Mouse (Mus musculus) spleen, adult 2 months (tissue): ENCODE data around the gene Tcf7. TPM values are rescaled to one million over a fixed set of nuclear protein-coding genes. Genes with fewer than 3 reads are reported as not detected.
"Not testable (repeated sequence)": the region's sequence is repeated elsewhere in the genome, so short reads cannot be mapped to it uniquely, and the experiment has no call there.

Experiments used
- DNase-seq, 2 experiments: peaks; one replicate each; pipeline versions ENCODE4 v3.0.0 to v3.0.0-alpha.2; 2012 to 2021; ENCODE audit warnings: low spot score in 2 of 2, low read depth in 1 of 2
- H3K27ac ChIP-seq: fragments of 200-500 bp; 2 replicates; pipeline ENCODE4 v1.5.1; 2012; ENCODE audit warnings: low read length, inconsistent platforms; ENCODE audit not compliant: insufficient read depth
- H3K27me3 ChIP-seq: fragments of 200-500 bp; 2 replicates; pipeline ENCODE4 v1.6.1; 2012; ENCODE audit warnings: mild to moderate bottlenecking, moderate library complexity, low read length, inconsistent platforms; ENCODE audit not compliant: control insufficient read depth, insufficient read depth
- H3K36me3 ChIP-seq: fragments of 200-500 bp; 2 replicates; pipeline ENCODE4 v1.6.1; 2012; ENCODE audit warnings: mild to moderate bottlenecking, low read length, inconsistent platforms; ENCODE audit not compliant: control insufficient read depth, insufficient read depth
- H3K4me1 ChIP-seq: fragments of 200-500 bp; 2 replicates; pipeline ENCODE4 v1.6.1; 2011; ENCODE audit warnings: inconsistent platforms; ENCODE audit not compliant: control insufficient read depth, insufficient read depth, insufficient read length
- H3K4me3 ChIP-seq: fragments of 200-500 bp; 2 replicates; pipeline ENCODE4 v1.5.1; 2011; ENCODE audit warnings: mild to moderate bottlenecking, inconsistent platforms; ENCODE audit not compliant: insufficient read depth, insufficient read length; ENCODE audit errors: extremely low read depth
- CTCF ChIP-seq: fragments of 200-500 bp; IDR thresholded peaks from 2 replicates; pipeline ENCODE4 v1.5.1; 2011; ENCODE audit warnings: mild to moderate bottlenecking, inconsistent platforms; ENCODE audit not compliant: insufficient read depth, insufficient read length, insufficient replicate concordance; ENCODE audit errors: extremely low read depth
- POLR2A ChIP-seq: fragments of 200-500 bp; IDR thresholded peaks from 2 replicates; pipeline ENCODE4 v1.6.1; 2011; ENCODE audit warnings: low read depth, low read length, inconsistent platforms
- WGBS: fragments of 180-500 bp; shearing (Covaris S2); methylation state at CpG from one replicate; pipeline ENCODE4 v1.1.7; 2018; 5-methylcytosine and 5-hydroxymethylcytosine counted together
- polyA plus RNA-seq: library from polyadenylated mRNA; depleted of rRNA; stranded (reverse); fragments of >200 nt; gene quantifications from 2 replicates; pipeline ENCODE4 v1.2.3, GENCODE M21; 2012; rRNA removed

Gene Tcf7
- polyA plus RNA-seq, 1 experiment = 139 TPM

DNA sequence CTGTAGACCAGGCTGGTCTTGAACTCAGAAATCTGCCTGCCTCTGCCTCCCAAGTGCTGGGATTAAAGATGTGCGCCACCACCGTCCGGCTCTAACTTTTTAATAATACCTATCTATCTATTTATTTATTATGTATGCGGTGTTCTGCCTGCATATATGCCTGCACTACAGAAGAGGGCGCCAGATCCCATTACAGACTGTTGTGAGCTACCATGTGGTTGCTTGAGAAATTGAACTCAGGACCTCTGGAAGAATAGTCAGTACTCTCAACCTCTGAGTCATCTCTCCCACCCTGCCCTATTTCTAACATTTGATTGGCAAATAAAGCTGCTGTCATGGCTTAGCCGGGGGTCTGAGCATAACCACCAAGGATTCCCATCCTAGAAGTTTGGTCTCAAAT is 59.9 kb downstream of the Tcf7 start:
- 62% methylated on average over 6 of the region's 6 CpGs for WGBS
- peak; percentile 33 to 43 for DNase-seq
- Histone ChIP-seq H3K4me3 (no peak overlapping the region), H3K27ac (no peak overlapping the region), H3K4me1 (no peaks in the 10 kb centered on the region; the same call in 1 of the 2 replicates), H3K36me3 (no peaks in the 10 kb centered on the region), H3K27me3 (no peaks in the 10 kb centered on the region)
- TF ChIP-seq POLR2A (no peak), CTCF (peak; percentile 13; the same call in 1 of the 2 replicates)

DNA sequence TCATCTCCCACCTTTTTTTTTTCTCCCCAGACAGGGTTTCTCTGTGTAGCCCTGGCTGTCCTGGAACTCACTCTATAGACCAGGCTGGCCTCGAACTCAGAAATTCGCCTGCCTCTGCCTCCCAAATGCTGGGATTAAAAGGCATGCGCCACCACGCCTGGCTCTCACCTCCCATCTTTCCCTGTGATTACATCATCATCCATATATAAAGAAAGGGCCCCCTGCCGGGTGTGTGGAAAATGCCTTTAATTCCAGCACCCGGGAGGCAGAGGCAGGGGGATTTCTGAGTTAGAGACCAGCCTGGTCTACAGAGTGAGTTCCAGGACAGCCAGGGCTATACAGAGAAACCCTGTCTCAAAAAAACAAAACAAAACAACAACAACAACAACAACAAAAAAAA is 60.9 kb downstream of the Tcf7 start:
- WGBS = 91% methylated on average over 6 of the region's 6 CpGs
- not testable (repeated sequence) for H3K4me3 ChIP-seq, H3K27ac ChIP-seq, H3K27me3 ChIP-seq, DNase-seq, H3K4me1 ChIP-seq, H3K36me3 ChIP-seq

- Histone ChIP-seq H3K27me3 (no peaks in the 10 kb centered on the region), H3K27ac (no peak overlapping the region), H3K4me1 (no peaks in the 10 kb centered on the region; the same call in 1 of the 2 replicates), H3K36me3 (no peaks in the 10 kb centered on the region), H3K4me3 (no peak overlapping the region)
- peak in 1 of 2 experiments; percentile 66 for DNase-seq
- TF ChIP-seq CTCF (peak; percentile 75; the same call in 1 of the 2 replicates), POLR2A (no peak)
- WGBS = 13% methylated on average over 4 of the region's 4 CpGs
Measured at GRCm38 (mm10) chr11:52220282-52220681, 62.5 kb downstream of the Tcf7 start.

- H3K4me1 ChIP-seq = no peaks in the 10 kb centered on the region
- TF ChIP-seq CTCF = no peak
- TF ChIP-seq POLR2A = no peak
- no peak within 1 kb of the TSS for H3K27ac ChIP-seq
- H3K36me3 ChIP-seq = no peaks in the 10 kb centered on the region
- DNase-seq = no peak
- no peak within 1 kb of the TSS for H3K4me3 ChIP-seq
- H3K27me3 ChIP-seq = no peaks in the 10 kb centered on the region
Measured at GRCm38 (mm10) chr11:52213887-52214286, 68.9 kb downstream of the Tcf7 start, which contains the start of gene Olfr1371. Gene Olfr1371 (minus strand): TSS chr11:52213987.

Other genes starting within 250 kb of the Tcf7 start
- 20.2 and 21.0 TPM in 2 replicates for gene Ppp2ca, start 184.3 kb downstream of the Tcf7 start, polyA plus RNA-seq
- not detected in 2 replicates for gene Olfr1373, start 137.5 kb downstream of the Tcf7 start, polyA plus RNA-seq
- not detected in 2 replicates for gene Olfr1371, start 69.0 kb downstream of the Tcf7 start, polyA plus RNA-seq
- 4.5 and 6.3 TPM in 2 replicates for gene Skp1a, start 51.0 kb downstream of the Tcf7 start, polyA plus RNA-seq
- gene Vdac1, start 77.8 kb upstream of the Tcf7 start, polyA plus RNA-seq = 17.2 and 17.9 TPM in 2 replicates
- 49.6 and 99.6 TPM in 2 replicates for gene 9530068E07Rik, start 113.4 kb upstream of the Tcf7 start, polyA plus RNA-seq